10 mouse cellular contexts compared by ENCODE assay signal in genomic region chr6:39414106-39414505, GRCm38 (mm10). TPM values are rescaled to one million over a fixed set of nuclear protein-coding genes. Genes with fewer than 3 reads are reported as not detected.
DNase-seq lines count a peak whose midpoint lies in the region; ATAC-seq and TF ChIP-seq lines count a peak whose summit lies in the region.
"Had no signal": no experiment of that assay in that cellular context is flagged by ENCODE, and none has a peak within 500 bp of the region (broad histone marks: within the 10 kb centered on the region; RNA-seq: fewer than 3 reads in every experiment).

No protein-coding gene starts in this region.

- no peaks in the 10 kb centered on the region for H3K36me3 ChIP-seq in kidney, adult 2 months (ENCODE audit: control insufficient read depth, insufficient read depth, low read length)
- no peaks in the 10 kb centered on the region for H3K36me3 ChIP-seq in kidney, embryonic 14.5 days (ENCODE audit: control insufficient read depth, insufficient read depth, low read length)
- peaks cover 2% of the 10 kb centered on the region; the same call in 1 of the 2 replicates for H3K36me3 ChIP-seq in midbrain, embryonic 14.5 days (ENCODE audit: control insufficient read depth, insufficient read depth, low read length)
- peaks cover 22% of the 10 kb centered on the region for H3K36me3 ChIP-seq in midbrain, embryonic 10.5 days
- peaks cover 6% of the 10 kb centered on the region for H3K36me3 ChIP-seq in neural tube, embryonic 15.5 days

- TF ChIP-seq CTCF in kidney, adult 2 months (conservative IDR thresholded peaks at IDR 0.05; ENCODE audit: insufficient read depth, insufficient read length, low read depth, low read length), result peak; percentile 33
- TF ChIP-seq CTCF in Patski (IDR thresholded peaks at IDR 0.05), result peak; percentile 50

- in situ Hi-C loops in Patski (cut with MboI; ENCODE audit: low pct_unique_long_range_greater_than_20kb), result no loop called here

- CTCF ChIA-PET in Patski (lab: Charles Lee), result interaction anchor here (0.7 to 3.6 kb wide), 8 partner anchors 10 to 151 kb away, joined by 3 to 19 read pairs (median 4); no protein-coding TSS in a partner anchor

- H3K4me2 ChIP-seq in kidney, embryonic 14.5 days (replicated peaks; ENCODE audit: low read depth, low read length), result no peak overlapping the region
- H3K4me2 ChIP-seq in midbrain, embryonic 14.5 days (ENCODE audit: low read length), result no peak overlapping the region
- H3K4me2 ChIP-seq in neural tube, embryonic 15.5 days, result no peak overlapping the region

- peak; percentile 47 for DNase-seq in kidney, adult 2 months
- peak; percentile 49 for DNase-seq in midbrain, embryonic 14.5 days
- no peak for DNase-seq in midbrain, embryonic 10.5 days (ENCODE audit: low spot score)
- DNase-seq in Patski (ENCODE audit: low read depth, low spot score), result no peak
- DNase-seq in urinary bladder, adult 2 months (ENCODE audit: low spot score), result no peak
- DNase-seq: adrenal gland, postnatal 14 days; cerebellum, adult 11-12 months; right cerebral cortex, postnatal 4 days had no signal

- no peak for ATAC-seq in kidney, embryonic 14.5 days (ENCODE audit: low FRiP score, low TSS enrichment)
- no peak for ATAC-seq in midbrain, embryonic 14.5 days (ENCODE audit: low FRiP score, low TSS enrichment)
- ATAC-seq in Patski, result no peak
- ATAC-seq in neural tube, embryonic 15.5 days (ENCODE audit: low FRiP score), result no peak

- 39% methylated on average over 1 of the region's 1 CpGs for WGBS in kidney, adult 2 months
- WGBS in kidney, embryonic 14.5 days, result 89% methylated on average over 1 of the region's 1 CpGs
- 95% methylated on average over 1 of the region's 1 CpGs for WGBS in midbrain, embryonic 14.5 days
- WGBS in midbrain, embryonic 10.5 days, result 91% methylated on average over 1 of the region's 1 CpGs
- WGBS in neural tube, embryonic 15.5 days, result 46% methylated on average over 1 of the region's 1 CpGs

- H3K4me1 ChIP-seq in kidney, adult 2 months (ENCODE audit: control insufficient read depth, insufficient read depth, low read length), result peaks cover 8% of the 10 kb centered on the region
- H3K4me1 ChIP-seq in kidney, embryonic 14.5 days (ENCODE audit: control insufficient read depth, insufficient read depth, low read length), result 0 out of 2 replicates have a peak, but pooled peaks cover 3% of the 10 kb centered on the region
- peaks cover 10% of the 10 kb centered on the region; the same call in 1 of the 2 replicates for H3K4me1 ChIP-seq in midbrain, embryonic 14.5 days (ENCODE audit: control insufficient read depth, insufficient read depth, low read length)
- H3K4me1 ChIP-seq in midbrain, embryonic 10.5 days, result peaks cover 14% of the 10 kb centered on the region
- peaks cover 36% of the 10 kb centered on the region for H3K4me1 ChIP-seq in neural tube, embryonic 15.5 days

- POLR2A ChIA-PET in Patski (lab: Charles Lee), result no interaction called here

- no peak for TF ChIP-seq POLR2A in kidney, adult 2 months (IDR thresholded peaks at IDR 0.05; ENCODE audit: low read depth, low read length)

- no peak overlapping the region for H3K27ac ChIP-seq in kidney, adult 2 months (ENCODE audit: insufficient read depth, low read depth, low read length)
- H3K27ac ChIP-seq in kidney, embryonic 14.5 days (ENCODE audit: low read depth, low read length), result no peak overlapping the region
- 0 out of 2 replicates have a peak overlapping the region, but pooled peaks have one; percentile 10 for H3K27ac ChIP-seq in midbrain, embryonic 14.5 days (replicated peaks; ENCODE audit: low read depth, low read length)
- H3K27ac ChIP-seq in midbrain, embryonic 10.5 days (replicated peaks), result no peak overlapping the region
- peak overlapping the region; percentile 54 for H3K27ac ChIP-seq in neural tube, embryonic 15.5 days (replicated peaks)

- no peak overlapping the region for H3K9ac ChIP-seq in kidney, embryonic 14.5 days (ENCODE audit: low read depth, low read length)
- no peak overlapping the region for H3K9ac ChIP-seq in midbrain, embryonic 14.5 days (replicated peaks; ENCODE audit: low read length)
- H3K9ac ChIP-seq in neural tube, embryonic 15.5 days (replicated peaks), result no peak overlapping the region

- H3K27me3 ChIP-seq in kidney, adult 2 months (replicated peaks; ENCODE audit: control insufficient read depth, insufficient read depth, low read length), result no peaks in the 10 kb centered on the region
- peaks cover 3% of the 10 kb centered on the region; the same call in 1 of the 2 replicates for H3K27me3 ChIP-seq in kidney, embryonic 14.5 days (ENCODE audit: control insufficient read depth, insufficient read depth, low read length)
- no peaks in the 10 kb centered on the region for H3K27me3 ChIP-seq in midbrain, embryonic 14.5 days (ENCODE audit: control insufficient read depth, insufficient read depth, low read length)
- H3K27me3 ChIP-seq in midbrain, embryonic 10.5 days (ENCODE audit: low read depth, poor library complexity, severe bottlenecking), result peaks cover 10% of the 10 kb centered on the region; the same call in 1 of the 2 replicates
- H3K27me3 ChIP-seq in Patski, result no peaks in the 10 kb centered on the region
- no peaks in the 10 kb centered on the region for H3K27me3 ChIP-seq in neural tube, embryonic 15.5 days (replicated peaks)

- H3K9me3 ChIP-seq in kidney, embryonic 14.5 days (ENCODE audit: control insufficient read depth, low read length), result no peaks in the 10 kb centered on the region
- H3K9me3 ChIP-seq in midbrain, embryonic 14.5 days (ENCODE audit: control insufficient read depth, low read length), result no peaks in the 10 kb centered on the region
- no peaks in the 10 kb centered on the region for H3K9me3 ChIP-seq in midbrain, embryonic 10.5 days (replicated peaks)
- H3K9me3 ChIP-seq in neural tube, embryonic 15.5 days (replicated peaks), result no peaks in the 10 kb centered on the region

- H3K4me3 ChIP-seq in kidney, adult 2 months (ENCODE audit: insufficient read depth, low read depth, low read length), result no peak overlapping the region
- no peak overlapping the region for H3K4me3 ChIP-seq in kidney, embryonic 14.5 days (ENCODE audit: low read length)
- H3K4me3 ChIP-seq in midbrain, embryonic 14.5 days (replicated peaks; ENCODE audit: low read depth, low read length), result no peak overlapping the region
- no peak overlapping the region for H3K4me3 ChIP-seq in midbrain, embryonic 10.5 days
- no peak overlapping the region for H3K4me3 ChIP-seq in neural tube, embryonic 15.5 days (replicated peaks)

RNA-seq across cellular contexts. Expression of gene Mkrn1, which starts 6.2 kb away (rescaled TPM):
- polyA plus RNA-seq in kidney, adult 2 months (2012; rRNA removed), result 31.0 and 34.5 TPM in 2 replicates
- 45.5 and 65.2 TPM in 2 replicates for polyA plus RNA-seq in kidney, embryonic 14.5 days (2014; fragmentation: Nextera tagmentation; extraction: Ambion mirVana)
- polyA plus RNA-seq in midbrain, embryonic 14.5 days (2014; fragmentation: Nextera tagmentation; extraction: Ambion mirVana), result 244 and 294 TPM in 2 replicates
- 88.2 and 104 TPM in 2 replicates for polyA plus RNA-seq in midbrain, embryonic 10.5 days (2016; fragmentation: Nextera tagmentation; extraction: Ambion mirVana)
- polyA plus RNA-seq in Patski (2021), result 58.7 TPM
- polyA plus RNA-seq in neural tube, embryonic 15.5 days (2015; fragmentation: Nextera tagmentation; extraction: Ambion mirVana), result 203 and 231 TPM in 2 replicates
- 39.2 and 45.7 TPM in 2 replicates for polyA plus RNA-seq in urinary bladder, adult 2 months (2012; rRNA removed)

RNA-seq across cellular contexts. Expression of gene Rab19, which starts 33.1 kb away (rescaled TPM):
- 2.1 and 2.7 TPM in 2 replicates for polyA plus RNA-seq in kidney, adult 2 months (2012; rRNA removed)
- 1.7 and 3.6 TPM in 2 replicates for polyA plus RNA-seq in kidney, embryonic 14.5 days (2014; fragmentation: Nextera tagmentation; extraction: Ambion mirVana)
- polyA plus RNA-seq in midbrain, embryonic 14.5 days (2014; fragmentation: Nextera tagmentation; extraction: Ambion mirVana), result 0.17 TPM in 1 of 2 replicates, not detected in the other
- 0.28 and 0.30 TPM in 2 replicates for polyA plus RNA-seq in midbrain, embryonic 10.5 days (2016; fragmentation: Nextera tagmentation; extraction: Ambion mirVana)
- 0.15 TPM for polyA plus RNA-seq in Patski (2021)
- polyA plus RNA-seq in neural tube, embryonic 15.5 days (2015; fragmentation: Nextera tagmentation; extraction: Ambion mirVana), result 0.09 and 1.9 TPM in 2 replicates
- polyA plus RNA-seq in urinary bladder, adult 2 months (2012; rRNA removed), result 7.8 and 8.3 TPM in 2 replicates

RNA-seq across cellular contexts. Expression of gene Slc37a3, which starts 36.6 kb away (rescaled TPM):
- polyA plus RNA-seq in kidney, adult 2 months (2012; rRNA removed), result 25.9 and 28.7 TPM in 2 replicates
- 42.5 and 52.7 TPM in 2 replicates for polyA plus RNA-seq in kidney, embryonic 14.5 days (2014; fragmentation: Nextera tagmentation; extraction: Ambion mirVana)
- 58.4 and 69.3 TPM in 2 replicates for polyA plus RNA-seq in midbrain, embryonic 14.5 days (2014; fragmentation: Nextera tagmentation; extraction: Ambion mirVana)
- 45.3 and 51.4 TPM in 2 replicates for polyA plus RNA-seq in midbrain, embryonic 10.5 days (2016; fragmentation: Nextera tagmentation; extraction: Ambion mirVana)
- 71.7 TPM for polyA plus RNA-seq in Patski (2021)
- 52.6 and 53.1 TPM in 2 replicates for polyA plus RNA-seq in neural tube, embryonic 15.5 days (2015; fragmentation: Nextera tagmentation; extraction: Ambion mirVana)
- 28.9 and 30.4 TPM in 2 replicates for polyA plus RNA-seq in urinary bladder, adult 2 months (2012; rRNA removed)

Comparison
In these comparisons a context has a peak if more than half of its experiments do, and no peak if none do; other contexts are left out.
1. DNase-seq: peak in kidney, adult 2 months (single experiment) and midbrain, embryonic 14.5 days (single experiment); none in midbrain, embryonic 10.5 days (single experiment), Patski (single experiment) and urinary bladder, adult 2 months (single experiment).
2. H3K27ac ChIP-seq: peak in midbrain, embryonic 14.5 days (single experiment) and neural tube, embryonic 15.5 days (single experiment); none in kidney, adult 2 months (single experiment), kidney, embryonic 14.5 days (single experiment) and midbrain, embryonic 10.5 days (single experiment).